Mouse (Mus musculus) spleen, adult 10 weeks (tissue): ENCODE results near the gene Tcirg1. TPM values are rescaled to one million over a fixed set of nuclear protein-coding genes. Genes with fewer than 3 reads are reported as not detected.

Experiments used
- polyA plus RNA-seq: library from polyadenylated mRNA; stranded (reverse); fragments of 350-450 nt; fragmentation: Illumina TruSeq; extraction: RNeasy Lipid Tissue Mini Kit (QIAGEN cat#74804); gene quantifications from one replicate; pipeline ENCODE4 v1.2.3, GENCODE M21; 2015; ENCODE audit warnings: low replicate concordance; ENCODE audit not compliant: insufficient read depth

Tcirg1 gene
- polyA plus RNA-seq: 55.5 TPM

DNA sequence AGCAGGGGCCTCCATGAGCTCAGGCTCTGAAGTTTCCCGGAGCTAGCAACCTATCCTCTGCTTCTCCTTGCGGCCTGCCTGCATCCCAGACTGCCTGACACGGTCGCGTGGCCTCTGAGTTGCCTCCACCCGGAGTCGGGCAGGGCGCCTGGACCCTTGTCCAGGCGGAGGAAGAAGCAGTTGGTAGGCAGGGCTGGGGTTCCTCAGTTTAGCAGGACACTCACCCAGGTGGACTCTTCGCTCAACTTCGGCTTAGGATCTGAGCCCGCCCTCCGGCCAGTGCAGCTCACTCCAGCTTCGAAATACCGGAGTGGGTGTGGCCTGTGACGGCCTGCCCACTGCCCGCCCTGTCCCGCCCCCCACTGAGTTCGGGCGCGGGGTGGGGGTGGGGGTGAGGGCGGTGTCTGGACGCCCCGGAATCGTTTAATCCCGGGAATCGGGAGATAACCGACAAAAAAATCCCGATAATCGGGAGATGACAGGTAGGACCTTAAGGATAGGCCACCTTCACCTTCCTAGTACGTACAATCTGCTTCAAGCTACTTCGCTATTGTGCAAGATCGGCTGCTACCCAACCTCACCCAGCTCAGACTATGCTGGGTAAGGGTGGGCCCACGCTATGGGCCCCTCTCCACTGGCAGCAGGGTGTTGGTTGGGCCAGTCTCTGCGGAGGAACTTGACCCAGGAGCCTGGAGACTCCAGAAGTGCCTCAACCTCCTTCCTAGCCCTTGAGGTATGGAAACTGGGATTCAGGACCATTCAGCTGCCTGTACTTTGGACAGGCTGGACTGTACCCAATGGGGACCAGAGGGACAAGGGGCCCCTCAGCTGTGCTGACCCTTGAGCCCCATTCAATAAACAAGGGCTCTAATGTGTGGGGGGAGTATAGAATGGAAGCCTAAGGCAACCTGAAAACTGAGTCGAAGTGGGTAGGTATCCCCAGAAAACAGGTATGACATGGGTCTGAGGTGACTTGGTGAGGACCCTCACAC is at the start of gene Tcirg1:
Tcirg1 (minus strand) TSS at position 339 of the 992 bp plus-strand sequence.

GRCm38 (mm10) chr19:3935032-3935895 is 28.3 kb upstream of the Tcirg1 start, which contains the start of gene Unc93b1:
TSS of gene Unc93b1 (plus strand) at chr19:3935186.

GRCm38 (mm10) chr19:3929211-3929941 is 22.4 kb upstream of the Tcirg1 start, which contains the start of gene Aldh3b1:
TSS of gene Aldh3b1 (minus strand) at chr19:3929808.

GRCm38 (mm10) chr19:3912337-3913204 is 5.6 kb upstream of the Tcirg1 start, which contains the start of gene Ndufs8:
TSS of gene Ndufs8 (minus strand) at chr19:3912774.

DNA sequence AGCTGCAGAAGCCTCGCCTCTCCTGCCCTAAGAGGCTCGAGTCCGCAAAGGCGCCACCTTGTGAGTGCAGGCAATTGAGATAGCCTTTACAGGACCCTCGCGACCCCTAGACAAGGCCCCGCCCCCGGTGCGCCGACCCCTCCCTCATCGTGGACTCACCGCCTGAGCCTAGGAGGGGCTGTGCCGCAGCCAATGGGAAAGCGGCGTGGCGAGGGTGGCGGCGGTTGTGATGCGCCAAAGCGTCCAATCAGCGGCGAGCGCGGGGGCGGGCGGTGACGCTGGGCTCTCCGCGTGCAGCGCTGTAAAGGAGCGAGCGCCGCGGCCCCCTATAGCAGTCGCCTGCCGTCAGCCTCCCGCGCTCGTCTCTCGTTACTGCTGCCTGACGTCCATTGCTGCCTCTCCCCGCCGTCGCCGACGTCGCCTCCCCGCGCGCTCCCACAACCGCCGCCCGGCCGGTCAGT is 55.4 kb downstream of the Tcirg1 start, which contains the start of gene Chka:
Chka (plus strand) TSS at position 272 of the 461 bp plus-strand sequence.

Other genes with a start within 250 kb of the Tcirg1 start
- gene Lrp5, start 220.6 kb downstream of the Tcirg1 start, polyA plus RNA-seq: 3.2 TPM
- 3.9 TPM for gene 1810055G02Rik, start 198.8 kb downstream of the Tcirg1 start, polyA plus RNA-seq
- 79.8 TPM for gene Kmt5b, start 139.7 kb downstream of the Tcirg1 start, polyA plus RNA-seq
- gene Chka, start 55.4 kb downstream of the Tcirg1 start, polyA plus RNA-seq: 68.8 TPM
- gene Ndufs8, start 5.6 kb upstream of the Tcirg1 start, polyA plus RNA-seq: 42.9 TPM
- 10.8 TPM for gene Aldh3b1, start 22.7 kb upstream of the Tcirg1 start, polyA plus RNA-seq
- gene Unc93b1, start 28.1 kb upstream of the Tcirg1 start, polyA plus RNA-seq: 210 TPM
- gene Aldh3b3, start 51.5 kb upstream of the Tcirg1 start, polyA plus RNA-seq: not detected
- not detected for gene Aldh3b2, start 65.2 kb upstream of the Tcirg1 start, polyA plus RNA-seq
- 2.4 TPM for gene Acy3, start 79.4 kb upstream of the Tcirg1 start, polyA plus RNA-seq
- not detected for gene Tbx10, start 85.6 kb upstream of the Tcirg1 start, polyA plus RNA-seq
- gene Nudt8, start 93.4 kb upstream of the Tcirg1 start, polyA plus RNA-seq: 4.0 TPM
- 3.0 TPM for gene Gm49405, start 93.5 kb upstream of the Tcirg1 start, polyA plus RNA-seq
- gene Doc2g, start 96.2 kb upstream of the Tcirg1 start, polyA plus RNA-seq: 3.4 TPM
- 41.0 TPM for gene Ndufv1, start 105.7 kb upstream of the Tcirg1 start, polyA plus RNA-seq
- 108 TPM for gene Gstp1, start 130.9 kb upstream of the Tcirg1 start, polyA plus RNA-seq
- 5.3 TPM for gene Gstp2, start 138.9 kb upstream of the Tcirg1 start, polyA plus RNA-seq
- gene Gstp3, start 152.4 kb upstream of the Tcirg1 start, polyA plus RNA-seq: 9.2 TPM
- gene Cabp2, start 174.4 kb upstream of the Tcirg1 start, polyA plus RNA-seq: not detected
- 46.1 TPM for gene Cdk2ap2, start 190.0 kb upstream of the Tcirg1 start, polyA plus RNA-seq
- gene Pitpnm1, start 192.9 kb upstream of the Tcirg1 start, polyA plus RNA-seq: 39.9 TPM
- 28.1 TPM for gene Aip, start 218.7 kb upstream of the Tcirg1 start, polyA plus RNA-seq
- gene Gpr152, start 232.7 kb upstream of the Tcirg1 start, polyA plus RNA-seq: 0.10 TPM
- gene Cabp4, start 236.9 kb upstream of the Tcirg1 start, polyA plus RNA-seq: 6.4 TPM
- gene Coro1b, start 241.5 kb upstream of the Tcirg1 start, polyA plus RNA-seq: 285 TPM
- 73.4 TPM for gene Ptprcap, start 246.5 kb upstream of the Tcirg1 start, polyA plus RNA-seq